Mouse (Mus musculus) liver, adult (tissue): ENCODE measurements around the gene Gm49373.
A peak's percentile ranks its signal among the peaks of the same experiment; 100 is the strongest.

Experiments
- GATA4 ChIP-seq: IDR thresholded peaks from 2 replicates; pipeline ENCODE4 v1.6.1; 2014; ENCODE audit warnings: mild to moderate bottlenecking, low read length; ENCODE audit not compliant: insufficient replicate concordance

The Gm49373 gene

GRCm38 (mm10) chr9:21035586-21035985 lies 37.3 kb downstream of the Gm49373 start:
- no peak for TF ChIP-seq GATA4

- no peak for TF ChIP-seq GATA4
These were observed 38.3 kb downstream of the Gm49373 start for GRCm38 (mm10) chr9:21034481-21035085.

- no peak for TF ChIP-seq GATA4
These were observed 39.8 kb downstream of the Gm49373 start for GRCm38 (mm10) chr9:21033136-21033535.

- no peak for TF ChIP-seq GATA4
These were observed 40.4 kb downstream of the Gm49373 start for GRCm38 (mm10) chr9:21032491-21032890.

GRCm38 (mm10) chr9:21031896-21032351 lies 41.0 kb downstream of the Gm49373 start, which contains the start of gene Icam5:
Gene Icam5 (plus strand): TSS chr9:21032073.
- no peak for TF ChIP-seq GATA4

- no peak for TF ChIP-seq GATA4
These were observed 41.5 kb downstream of the Gm49373 start for GRCm38 (mm10) chr9:21031251-21031895.

- peak; percentile 94 for TF ChIP-seq GATA4
These were observed 42.1 kb downstream of the Gm49373 start for GRCm38 (mm10) chr9:21030781-21031250.

GRCm38 (mm10) chr9:21030055-21030600 lies 42.8 kb downstream of the Gm49373 start:
- TF ChIP-seq GATA4: no peak

- TF ChIP-seq GATA4: peak; percentile 83; the same call in 1 of the 2 replicates
These were observed 43.4 kb downstream of the Gm49373 start, which contains the start of gene Icam4 for GRCm38 (mm10) chr9:21029291-21030054. Gene Icam4 (plus strand): TSS chr9:21029373.

GRCm38 (mm10) chr9:21028560-21029110 lies 44.3 kb downstream of the Gm49373 start:
- TF ChIP-seq GATA4: no peak

GRCm38 (mm10) chr9:21027774-21028290 lies 45.1 kb downstream of the Gm49373 start:
- no peak for TF ChIP-seq GATA4

GRCm38 (mm10) chr9:21026849-21027248 lies 46.0 kb downstream of the Gm49373 start:
- no peak for TF ChIP-seq GATA4

GRCm38 (mm10) chr9:21025258-21025810 lies 47.6 kb downstream of the Gm49373 start:
- no peak for TF ChIP-seq GATA4

GRCm38 (mm10) chr9:21022726-21023125 lies 50.2 kb downstream of the Gm49373 start:
- TF ChIP-seq GATA4: no peak

GRCm38 (mm10) chr9:21022288-21022687 lies 50.6 kb downstream of the Gm49373 start:
- TF ChIP-seq GATA4: no peak

- TF ChIP-seq GATA4: no peak
These were observed 51.5 kb downstream of the Gm49373 start for GRCm38 (mm10) chr9:21021363-21021762.
